Mouse (Mus musculus) layer of hippocampus, adult 2 months (tissue): ENCODE data around the gene Gimap8. TPM values are rescaled to one million over a fixed set of nuclear protein-coding genes. Genes with fewer than 3 reads are reported as not detected.

ENCODE experiments used
- DNase-seq, 2 experiments: peaks; one replicate each; pipeline ENCODE4 v3.0.0; 2022; ENCODE audit warnings: low spot score in 2 of 2
- H3K27ac ChIP-seq: fragments of 200-600 bp; 2 replicates; pipeline ENCODE4 v1.8.1; 2022
- H3K4me3 ChIP-seq: fragments of 200-600 bp; 2 replicates; pipeline ENCODE4 v1.8.1; 2022; ENCODE audit warnings: mild to moderate bottlenecking
- CTCF ChIP-seq: fragments of 200-600 bp; conservative IDR thresholded peaks from 2 replicates; pipeline ENCODE4 v1.8.1; 2022; ENCODE audit warnings: antibody characterized with exemption, mild to moderate bottlenecking, moderate library complexity
- total RNA-seq, 2 experiments: library from RNA; stranded (reverse); gene quantifications; 2 replicates each; pipeline ENCODE4 v1.2.3; 2021

Gene Gimap8
- total RNA-seq, 2 experiments from 2014 or later = 0.81 to 0.97 TPM

DNA sequence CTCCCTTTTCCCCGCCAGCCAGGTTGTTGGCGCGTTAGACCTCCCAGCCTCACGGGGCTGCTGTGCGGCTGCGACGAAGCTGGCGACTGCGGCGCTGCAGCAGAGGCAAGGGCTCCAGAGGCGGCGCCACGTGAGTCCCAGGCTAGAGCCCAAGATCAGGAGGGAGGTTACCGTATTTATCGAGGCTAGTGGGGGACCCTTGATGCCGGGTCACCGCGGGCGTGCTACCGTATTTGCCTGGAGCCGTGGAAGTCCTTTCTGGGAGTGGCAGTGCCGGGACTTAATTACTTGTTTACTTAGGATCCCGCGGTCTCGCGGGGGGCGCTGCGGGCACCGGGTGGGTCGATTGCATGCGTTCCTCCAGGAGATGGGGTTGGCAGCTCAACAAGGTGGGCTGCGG, 20.1 kb upstream of the Gimap8 start:
- peak; percentile 52 for TF ChIP-seq CTCF
- H3K27ac ChIP-seq = peak overlapping the region; percentile 80
- peak; percentile 64 for DNase-seq
- H3K4me3 ChIP-seq = peak overlapping the region; percentile 73

DNA sequence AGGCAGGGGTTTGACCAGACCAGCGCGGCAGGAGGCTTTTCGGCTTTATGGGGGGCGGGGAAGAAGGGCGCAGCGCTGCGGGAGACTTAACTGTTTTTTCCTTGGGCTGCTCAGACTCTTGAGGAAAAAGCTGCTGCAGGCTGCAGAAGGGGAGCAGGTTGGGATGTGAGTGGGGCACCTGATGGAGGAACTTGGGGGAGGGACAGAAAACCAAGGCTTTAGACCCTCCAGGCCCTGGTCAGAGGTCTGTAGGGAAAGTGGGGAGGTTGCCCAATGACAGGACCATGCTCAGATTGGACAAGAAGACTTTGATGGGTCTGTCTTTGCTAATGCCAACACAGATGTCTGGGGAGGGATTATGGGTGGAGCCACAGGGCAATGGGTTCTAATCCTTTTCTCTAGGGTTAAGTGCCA, 19.5 kb upstream of the Gimap8 start:
- H3K4me3 ChIP-seq = peak overlapping the region; percentile 73
- DNase-seq = no peak
- TF ChIP-seq CTCF = no peak
- H3K27ac ChIP-seq = peak overlapping the region; percentile 80

DNA sequence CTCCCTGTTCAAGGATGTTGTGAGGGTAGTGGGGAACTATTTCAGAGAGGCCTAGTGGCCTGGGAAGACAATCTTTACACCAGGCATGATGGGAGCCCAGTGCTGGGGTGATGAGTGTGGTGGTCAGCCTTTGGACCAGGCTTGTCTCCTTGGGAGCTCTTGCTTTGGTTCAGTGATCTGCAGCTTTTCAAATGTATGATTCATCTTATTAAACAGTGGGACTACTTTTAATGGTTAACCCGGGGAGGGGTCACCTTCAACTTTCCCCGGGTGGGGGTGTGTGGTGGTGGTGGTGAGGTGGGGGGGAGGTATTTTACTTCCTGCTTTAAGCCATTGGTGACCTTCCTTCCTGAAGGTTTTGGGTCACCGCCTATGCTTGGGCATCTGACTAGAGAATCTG, 18.7 kb upstream of the Gimap8 start:
- no peak for TF ChIP-seq CTCF
- Histone ChIP-seq H3K4me3 (no peak overlapping the region), H3K27ac (peak overlapping the region; percentile 80; the same call in 1 of the 2 replicates)
- no peak for DNase-seq

DNA sequence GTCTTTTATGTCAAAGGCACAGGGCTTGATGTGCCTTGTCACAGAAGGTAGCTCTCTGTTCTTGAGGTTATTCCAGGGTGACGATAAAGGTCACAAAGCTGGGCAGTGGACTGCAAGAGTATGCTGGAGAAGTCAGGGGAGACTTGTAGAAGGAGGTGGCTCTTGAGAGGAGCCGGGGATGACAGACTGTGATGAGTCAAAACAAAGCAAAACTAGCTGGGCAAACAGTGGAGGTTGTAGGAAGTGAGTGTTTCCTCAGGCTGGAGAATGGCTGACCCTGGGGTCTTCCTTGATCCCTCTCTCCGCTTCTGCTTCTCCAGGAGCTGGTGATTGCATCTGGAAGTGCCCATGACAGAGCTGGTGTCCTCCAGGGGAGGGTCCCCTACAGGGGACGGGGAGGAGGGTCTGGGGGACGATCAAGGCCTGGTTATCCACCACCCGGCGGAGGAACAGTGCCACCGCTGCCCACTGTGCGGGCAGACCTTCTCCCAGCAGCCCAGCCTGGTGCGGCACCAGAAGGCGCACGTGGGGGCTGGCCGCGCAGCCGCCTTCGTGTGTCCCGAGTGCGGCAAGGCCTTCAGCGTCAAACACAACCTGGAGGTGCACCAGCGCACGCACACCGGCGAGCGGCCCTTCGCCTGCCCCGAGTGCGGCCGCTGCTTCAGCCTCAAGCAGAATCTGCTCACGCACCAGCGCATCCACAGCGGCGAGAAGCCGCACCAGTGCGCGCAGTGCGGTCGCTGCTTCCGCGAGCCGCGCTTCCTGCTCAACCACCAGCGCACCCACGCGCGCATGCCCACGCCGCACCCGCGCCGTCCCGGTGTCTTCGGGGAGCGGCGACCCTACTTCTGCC, 18.0 kb upstream of the Gimap8 start:
- DNase-seq = peak; percentile 34 to 43
- peak; percentile 7; the same call in 1 of the 2 replicates for TF ChIP-seq CTCF
- H3K27ac ChIP-seq = peak overlapping the region; percentile 92
- H3K4me3 ChIP-seq = peak overlapping the region; percentile 65

DNA sequence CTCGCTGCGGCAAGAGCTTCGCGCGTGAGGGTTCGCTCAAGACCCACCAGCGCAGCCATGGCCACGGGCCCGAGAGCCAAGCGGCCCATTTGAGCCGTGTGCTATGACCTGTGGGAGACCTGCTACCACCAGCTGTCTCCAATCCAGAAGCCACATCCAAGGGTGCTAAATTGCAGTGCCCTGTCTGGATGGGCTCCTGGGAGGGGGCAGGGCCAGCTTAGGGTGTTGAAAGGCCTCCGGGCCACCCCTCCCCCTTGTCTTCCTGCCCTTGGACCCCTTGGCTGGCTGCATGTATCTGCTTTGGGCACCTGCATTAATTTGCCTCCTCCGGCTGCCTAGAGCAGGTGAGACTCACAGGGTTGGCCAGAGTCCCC, 17.4 kb upstream of the Gimap8 start:
- H3K27ac ChIP-seq = peak overlapping the region; percentile 92
- H3K4me3 ChIP-seq = peak overlapping the region; percentile 65
- no peak for TF ChIP-seq CTCF
- peak in 1 of 2 experiments; percentile 11 for DNase-seq

DNA sequence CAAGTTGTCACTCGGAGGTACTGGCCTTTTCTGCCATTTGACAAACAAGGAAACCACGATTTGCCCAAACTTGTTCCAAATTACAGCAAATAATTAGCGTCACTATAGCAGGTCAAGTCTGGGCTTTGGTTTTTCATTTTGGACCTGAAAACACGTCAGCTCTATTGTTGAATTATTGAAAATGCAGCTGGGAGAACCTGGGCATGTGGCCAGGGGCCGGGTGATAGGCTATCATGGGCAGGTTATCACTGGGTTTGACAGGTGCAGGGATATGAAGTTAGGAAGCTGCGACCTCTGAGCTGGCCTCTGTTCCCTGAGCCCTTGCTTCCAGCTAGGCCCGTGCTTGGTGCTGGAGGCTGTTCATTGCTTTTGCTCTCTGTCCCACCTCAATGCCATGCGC, 16.2 kb upstream of the Gimap8 start:
- no peak for TF ChIP-seq CTCF
- Histone ChIP-seq H3K4me3 (no peak overlapping the region), H3K27ac (no peak overlapping the region)
- DNase-seq = no peak

DNA sequence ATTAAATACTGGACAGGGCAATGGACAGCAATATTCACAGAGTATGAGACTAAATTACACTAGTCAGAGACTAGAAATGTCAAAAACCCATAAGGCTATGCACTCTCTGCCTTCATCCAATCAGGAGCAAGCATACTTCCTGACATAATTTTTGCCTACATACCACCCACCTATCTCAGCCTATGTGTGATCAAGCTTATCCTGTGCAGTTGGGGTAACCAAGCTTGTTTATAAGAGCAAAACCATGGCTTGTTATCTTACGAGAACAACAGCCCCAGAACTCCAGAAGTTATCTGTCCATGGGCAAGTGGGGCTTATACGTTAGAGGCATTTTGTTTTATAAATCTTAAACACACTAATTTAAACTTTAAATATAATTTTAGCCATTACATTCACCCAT, 11.9 kb upstream of the Gimap8 start:
- Histone ChIP-seq H3K4me3 (no peak overlapping the region), H3K27ac (no peak overlapping the region)
- no peak for TF ChIP-seq CTCF
- DNase-seq = no peak

DNA sequence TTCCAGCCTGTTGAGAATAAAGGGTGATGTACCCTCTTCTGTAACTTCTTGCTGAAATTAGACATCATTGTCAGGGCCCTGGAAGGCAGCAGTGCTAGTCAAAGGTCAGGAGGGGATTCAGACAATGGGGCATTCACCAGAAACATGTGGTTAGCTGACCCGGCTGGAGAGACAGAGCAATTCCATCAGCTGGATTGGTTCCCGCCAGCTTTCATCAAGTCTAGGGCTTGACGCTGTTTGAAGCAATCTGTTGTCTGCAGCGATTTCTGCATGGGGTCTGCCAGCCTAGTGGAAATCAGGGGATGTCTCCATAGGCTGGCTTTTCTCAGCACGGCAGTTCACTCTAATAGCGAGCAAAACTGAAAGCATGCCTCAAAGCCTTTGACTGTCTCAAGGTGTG, 10.5 kb upstream of the Gimap8 start:
- DNase-seq = no peak
- no peak overlapping the region for H3K27ac ChIP-seq
- H3K4me3 ChIP-seq = no peak overlapping the region
- no peak for TF ChIP-seq CTCF

DNA sequence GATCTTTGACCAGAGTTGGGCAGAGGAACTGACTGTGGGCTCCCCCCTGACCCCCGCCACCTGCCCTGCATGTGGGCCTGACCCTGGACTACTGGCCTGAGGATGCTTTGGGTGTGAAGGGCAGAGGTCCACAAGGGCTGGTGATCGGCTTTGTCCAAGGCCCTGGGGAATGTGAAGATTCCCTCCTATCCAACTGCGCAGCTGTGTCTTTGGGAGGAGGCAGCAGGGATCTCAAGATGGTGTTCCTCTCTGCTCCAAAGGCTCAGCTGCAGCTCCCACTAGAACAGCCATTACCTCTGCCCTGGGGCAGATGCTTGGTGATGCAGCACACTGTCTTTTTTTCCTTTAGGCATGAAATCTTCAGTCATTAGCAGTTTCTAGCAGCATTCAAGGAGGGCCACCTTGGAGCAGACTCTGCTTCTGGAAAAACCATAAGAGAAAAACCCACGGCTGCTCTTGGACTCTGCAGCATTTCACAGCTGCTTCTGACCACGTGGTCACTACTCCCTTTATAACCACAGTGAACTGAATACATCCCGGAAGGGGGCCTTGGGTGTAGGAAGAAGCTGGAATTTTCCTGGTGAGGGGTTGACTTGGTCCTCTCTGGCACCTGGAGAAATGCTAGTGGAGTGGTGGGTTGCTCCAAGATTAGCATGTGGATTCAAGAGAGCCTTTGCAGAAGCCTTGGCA, 9.1 kb upstream of the Gimap8 start:
- no peak for TF ChIP-seq CTCF
- Histone ChIP-seq H3K4me3 (no peak overlapping the region), H3K27ac (no peak overlapping the region)
- no peak for DNase-seq

DNA sequence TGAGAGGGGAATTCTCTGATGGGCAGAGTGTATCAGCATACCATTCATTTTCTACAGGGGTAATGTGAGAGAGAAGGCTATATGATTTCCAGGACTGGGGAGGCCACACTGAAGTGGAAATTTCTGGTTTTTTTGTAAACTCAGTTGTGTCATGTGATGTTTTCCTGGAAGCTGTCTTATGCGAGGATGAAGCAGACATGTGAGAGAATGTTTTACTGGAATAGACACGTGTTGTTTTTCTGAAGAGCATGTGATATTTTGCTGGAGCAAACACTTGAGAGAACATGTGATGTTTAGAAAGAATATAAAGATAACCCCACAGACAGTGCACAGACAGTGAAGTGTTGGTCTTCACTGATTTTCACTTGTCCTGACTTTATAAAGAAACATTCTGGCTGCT, 8.5 kb upstream of the Gimap8 start:
- Histone ChIP-seq H3K4me3 (no peak overlapping the region), H3K27ac (no peak overlapping the region)
- TF ChIP-seq CTCF = no peak
- no peak for DNase-seq

DNA sequence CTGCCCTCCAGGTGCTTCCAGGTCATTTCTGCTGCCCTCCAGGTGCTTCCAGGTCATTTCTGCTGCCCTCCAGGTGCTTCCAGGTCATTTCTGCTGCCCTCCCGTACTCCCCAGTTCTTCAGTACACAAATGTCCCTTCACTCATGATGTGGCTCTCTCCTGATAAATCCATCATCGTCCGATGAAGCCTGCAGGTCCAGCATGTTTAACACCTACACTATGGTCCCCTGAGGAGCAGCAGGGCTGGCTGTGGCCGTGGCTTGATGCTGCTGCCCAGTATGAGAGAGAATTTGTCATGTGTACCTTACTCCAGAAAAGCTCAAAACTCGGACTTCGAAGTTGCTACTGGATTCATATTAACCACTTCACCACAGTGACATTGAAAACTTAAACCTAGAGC, 5.6 kb upstream of the Gimap8 start:
- no peak for DNase-seq
- H3K4me3 ChIP-seq = no peak overlapping the region
- H3K27ac ChIP-seq = no peak overlapping the region
- no peak for TF ChIP-seq CTCF

DNA sequence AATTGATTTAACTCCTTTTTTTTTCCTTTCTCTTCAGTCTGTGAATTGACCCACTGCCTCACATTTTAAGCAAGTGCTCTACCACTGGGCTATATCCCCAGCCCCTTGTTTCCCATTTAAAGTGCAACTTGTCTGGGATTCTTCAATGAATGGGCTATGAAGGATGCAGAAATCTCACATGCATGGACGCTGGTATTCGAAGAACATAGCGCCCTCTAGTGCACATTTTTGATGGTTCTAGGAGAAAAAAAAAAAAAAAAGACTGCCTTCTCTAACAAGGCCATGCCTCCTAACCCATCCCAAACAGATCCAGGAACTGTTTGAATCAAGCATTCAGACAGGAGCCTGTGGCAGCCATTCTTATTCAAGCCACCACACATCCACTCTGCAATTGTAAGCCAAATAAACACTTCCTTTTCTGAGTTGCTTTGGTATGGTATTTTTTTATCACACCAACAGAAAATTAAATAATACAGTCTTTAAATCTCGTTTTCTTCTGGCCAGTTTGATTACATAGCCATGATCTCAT, 4.2 kb upstream of the Gimap8 start:
- no peak overlapping the region for H3K4me3 ChIP-seq
- DNase-seq = peak; percentile 41 to 43
- H3K27ac ChIP-seq = no peak overlapping the region
- peak; percentile 82 for TF ChIP-seq CTCF

DNA sequence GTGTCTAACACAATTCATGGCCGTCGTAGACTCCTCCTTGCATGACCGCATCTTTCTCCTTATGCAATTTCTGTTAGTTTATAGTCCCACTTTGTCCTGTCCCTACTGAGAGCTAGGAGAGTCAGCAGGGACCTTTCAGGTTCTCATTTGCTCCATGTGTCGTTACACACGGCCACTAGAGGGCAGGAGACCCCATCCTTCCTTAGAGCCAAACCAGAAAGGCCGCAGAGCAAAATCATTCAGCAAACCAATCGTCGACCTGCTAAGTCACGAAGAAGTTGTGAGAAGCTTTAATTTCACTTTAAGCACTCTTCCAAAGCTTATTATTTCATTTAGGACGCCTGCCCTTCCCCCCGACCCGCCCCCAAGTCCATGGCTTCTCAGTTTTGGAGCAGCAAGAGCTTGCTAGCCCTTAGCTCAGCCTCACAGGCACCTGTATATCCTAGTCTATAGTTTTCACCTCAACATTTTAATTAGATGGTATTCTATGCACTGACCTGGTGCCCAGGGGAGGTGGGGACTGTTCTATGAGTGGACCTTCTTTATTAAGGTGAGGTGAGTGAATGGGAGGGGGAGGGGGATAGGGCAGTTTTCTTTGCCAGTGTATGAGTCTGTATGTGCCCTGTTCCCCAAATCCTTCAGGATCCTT, 1.2 kb upstream of the Gimap8 start:
- TF ChIP-seq CTCF = peak; percentile 93
- no peak overlapping the region for H3K27ac ChIP-seq
- H3K4me3 ChIP-seq = no peak overlapping the region
- peak; percentile 44 to 81 for DNase-seq
